In genomic region chr8:106603131-106603819, GRCm38 (mm10) we compare ENCODE assay signal across 8 mouse cellular contexts. TPM values are rescaled to one million over a fixed set of nuclear protein-coding genes. Genes with fewer than 3 reads are reported as not detected.
A peak's percentile ranks its signal among the peaks of the same experiment; 100 is the strongest.
DNase-seq lines count a peak whose midpoint lies in the region; ATAC-seq and TF ChIP-seq lines count a peak whose summit lies in the region.

TSS of gene Cdh1 (plus strand) at chr8:106603351.

- peak; percentile 97; the same call in 1 of the 2 replicates for TF ChIP-seq POLR2A in small intestine, adult 2 months (IDR thresholded peaks at IDR 0.05; ENCODE audit: low read depth, low read length)

- H3K4me1 ChIP-seq in ES-E14 (ENCODE audit: control insufficient read depth in 2 of 2, insufficient read depth in 2 of 2, low read length in 2 of 2, poor library complexity in 1 of 2): peaks cover 14 to 26% of the 10 kb centered on the region in 2 experiments
- H3K4me1 ChIP-seq in embryonic facial prominence, embryonic 12.5 days: peaks cover 11% of the 10 kb centered on the region
- peaks cover 16% of the 10 kb centered on the region for H3K4me1 ChIP-seq in hindbrain, embryonic 13.5 days (replicated peaks)
- H3K4me1 ChIP-seq in limb, embryonic 10.5 days: peaks cover 16% of the 10 kb centered on the region
- H3K4me1 ChIP-seq in small intestine, adult 2 months (ENCODE audit: control insufficient read depth, insufficient read depth, insufficient read length, low read length): peaks cover 13% of the 10 kb centered on the region

- peaks cover 59% of the 10 kb centered on the region for H3K27me3 ChIP-seq in embryonic facial prominence, embryonic 12.5 days
- H3K27me3 ChIP-seq in hindbrain, embryonic 13.5 days: peaks cover 62% of the 10 kb centered on the region
- peaks cover 83% of the 10 kb centered on the region for H3K27me3 ChIP-seq in limb, embryonic 10.5 days (ENCODE audit: low read depth, poor library complexity, severe bottlenecking)
- H3K27me3 ChIP-seq in small intestine, adult 2 months (ENCODE audit: control insufficient read depth, insufficient read depth, low read length): no peaks in the 10 kb centered on the region

- TF ChIP-seq CTCF in small intestine, adult 2 months (IDR thresholded peaks at IDR 0.05; ENCODE audit: extremely low read depth, insufficient read length, insufficient replicate concordance, low read depth, low read length): no peak

- peak within 1 kb of the TSS; percentile 90 for H3K4me2 ChIP-seq in embryonic facial prominence, embryonic 12.5 days (replicated peaks)
- peak within 1 kb of the TSS; percentile 94 for H3K4me2 ChIP-seq in hindbrain, embryonic 13.5 days

- peaks cover 14% of the 10 kb centered on the region; the same call in 1 of the 2 replicates for H3K36me3 ChIP-seq in ES-E14 (ENCODE audit: control insufficient read depth, insufficient read depth, low read length, poor library complexity, severe bottlenecking)
- H3K36me3 ChIP-seq in embryonic facial prominence, embryonic 12.5 days: no peaks in the 10 kb centered on the region
- no peaks in the 10 kb centered on the region for H3K36me3 ChIP-seq in hindbrain, embryonic 13.5 days
- H3K36me3 ChIP-seq in limb, embryonic 10.5 days: no peaks in the 10 kb centered on the region
- peaks cover 9% of the 10 kb centered on the region for H3K36me3 ChIP-seq in small intestine, adult 2 months (ENCODE audit: control insufficient read depth, insufficient read depth, low read length)

- DNase-seq in CD4-positive, CD25-positive, alpha-beta regulatory T cell, adult 2 months (ENCODE audit: low read depth, low spot score): peak; percentile 65
- no peak for DNase-seq in ES-E14 (ENCODE audit: low read depth, low spot score)
- DNase-seq in limb, embryonic 10.5 days (ENCODE audit: low spot score): peak; percentile 73
- DNase-seq in mesoderm, embryonic 11.5 days (ENCODE audit: low read depth, low spot score): peak; percentile 30

- peak within 1 kb of the TSS; percentile 86 for H3K27ac ChIP-seq in ES-E14 (ENCODE audit: insufficient read depth, low read depth, low read length, poor library complexity, severe bottlenecking)
- peak within 1 kb of the TSS; percentile 63; the same call in 1 of the 2 replicates for H3K27ac ChIP-seq in embryonic facial prominence, embryonic 12.5 days
- H3K27ac ChIP-seq in hindbrain, embryonic 13.5 days: no peak within 1 kb of the TSS
- H3K27ac ChIP-seq in limb, embryonic 10.5 days: no peak within 1 kb of the TSS; the same call in 1 of the 2 replicates
- H3K27ac ChIP-seq in small intestine, adult 2 months (ENCODE audit: insufficient read depth, low read depth, low read length): peak within 1 kb of the TSS; percentile 93

- WGBS in embryonic facial prominence, embryonic 12.5 days: 1% methylated on average over 53 of the region's 53 CpGs
- under 1% methylated on average over 53 of the region's 53 CpGs for WGBS in hindbrain, embryonic 13.5 days
- WGBS in limb, embryonic 10.5 days: under 1% methylated on average over 53 of the region's 53 CpGs
- WGBS in small intestine, adult 2 months: 1% methylated on average over 53 of the region's 53 CpGs

- H3K9ac ChIP-seq in ES-E14 (ENCODE audit: insufficient read depth, low read depth, low read length, poor library complexity, severe bottlenecking): peak within 1 kb of the TSS; percentile 80
- H3K9ac ChIP-seq in embryonic facial prominence, embryonic 12.5 days: peak within 1 kb of the TSS; percentile 53
- H3K9ac ChIP-seq in hindbrain, embryonic 13.5 days: peak within 1 kb of the TSS; percentile 61

- peak within 1 kb of the TSS; percentile 78 to 81 for H3K4me3 ChIP-seq in ES-E14 (ENCODE audit: insufficient read depth in 1 of 2, low read depth in 1 of 2, low read length in 2 of 2, poor library complexity in 1 of 2, severe bottlenecking in 1 of 2)
- peak within 1 kb of the TSS; percentile 51 for H3K4me3 ChIP-seq in embryonic facial prominence, embryonic 12.5 days
- H3K4me3 ChIP-seq in hindbrain, embryonic 13.5 days: peak within 1 kb of the TSS; percentile 52
- peak within 1 kb of the TSS; percentile 55 for H3K4me3 ChIP-seq in limb, embryonic 10.5 days
- H3K4me3 ChIP-seq in small intestine, adult 2 months (ENCODE audit: low read depth, low read length): peak within 1 kb of the TSS; percentile 98

- H3K9me3 ChIP-seq in ES-E14 (ENCODE audit: control insufficient read depth, insufficient read depth, low read depth, low read length): no peaks in the 10 kb centered on the region
- H3K9me3 ChIP-seq in embryonic facial prominence, embryonic 12.5 days: no peaks in the 10 kb centered on the region
- H3K9me3 ChIP-seq in hindbrain, embryonic 13.5 days: no peaks in the 10 kb centered on the region
- no peaks in the 10 kb centered on the region for H3K9me3 ChIP-seq in limb, embryonic 10.5 days (replicated peaks)

- ATAC-seq in embryonic facial prominence, embryonic 12.5 days (ENCODE audit: insufficient number of reproducible peaks, insufficient read depth, low FRiP score, low TSS enrichment): peak; percentile 69
- 0 out of 2 replicates have a peak, but pooled peaks have one; percentile 24 for ATAC-seq in hindbrain, embryonic 13.5 days (ENCODE audit: low FRiP score)
- no peak for ATAC-seq in erythroid progenitor cell, adult 5-6 weeks (replicated peaks; ENCODE audit: low FRiP score, poor library complexity, severe bottlenecking)

- in situ Hi-C loops in ES-E14 (cut with MboI; ENCODE audit: low sequenced_read_pairs in 2 of 2, unreplicated experiment in 2 of 2): no loop called here

TF ChIP-seq in ES-E14, 5 proteins besides CTCF, POLR2A, EP300 and RAD21:
- TF ChIP-seq HCFC1 (IDR thresholded peaks at IDR 0.05; ENCODE audit: borderline replicate concordance, insufficient read depth, low read length): 0 out of 2 replicates have a peak, but pooled peaks have one; percentile 24
- TF ChIP-seq CHD2 (IDR thresholded peaks at IDR 0.05; ENCODE audit: low read depth, low read length): no peak
- TF ChIP-seq ZNF384 (IDR thresholded peaks at IDR 0.05; ENCODE audit: low read depth, low read length): no peak
TF ChIP-seq in ES-E14: peak in this region for 1.

RNA-seq across cellular contexts. Expression of gene Cdh1, which starts in this region (rescaled TPM):
- 254 and 424 TPM in 2 replicates for total RNA-seq in ES-E14 (2012; rRNA removed)
- 26.4 and 26.6 TPM in 2 replicates for polyA plus RNA-seq in embryonic facial prominence, embryonic 12.5 days (2016; fragmentation: Nextera tagmentation; extraction: Ambion mirVana)
- polyA plus RNA-seq in hindbrain, embryonic 13.5 days (2015; fragmentation: Nextera tagmentation; extraction: Ambion mirVana): 1.7 and 2.3 TPM in 2 replicates
- polyA plus RNA-seq in limb, embryonic 10.5 days (2016; fragmentation: Nextera tagmentation; extraction: Ambion mirVana): 15.4 and 16.4 TPM in 2 replicates
- 88.3 and 234 TPM in 2 replicates for polyA plus RNA-seq in small intestine, adult 2 months (2012; rRNA removed)
- 1.8 TPM in 1 of 2 replicates, not detected in the other for total RNA-seq in erythroid progenitor cell, adult 5-6 weeks (2015; ENCODE audit: low replicate concordance)
- 0.08 and 0.64 TPM in 2 replicates for total RNA-seq in erythroid progenitor cell, adult 5-6 weeks (2017; ENCODE audit: low replicate concordance)

Comparison
In these comparisons a context has a peak if more than half of its experiments do, and no peak if none do; other contexts are left out.
1. RNA of gene Cdh1 (total RNA-seq): 254 to 424 TPM in ES-E14; 0.08 to 1.8 TPM in erythroid progenitor cell, adult 5-6 weeks; every median in the first group is over 10 times any median in the second.
2. H3K27ac ChIP-seq: peak in ES-E14 (single experiment), embryonic facial prominence, embryonic 12.5 days (single experiment) and small intestine, adult 2 months (single experiment); none in hindbrain, embryonic 13.5 days (single experiment) and limb, embryonic 10.5 days (single experiment).
3. Peak in every context shown above with its lines, with median percentiles within 50 percentile points of each other: H3K4me3 ChIP-seq and H3K9ac ChIP-seq.